Mouse (Mus musculus): ENCODE data around the gene Loxl3. TPM values are rescaled to one million over a fixed set of nuclear protein-coding genes. Genes with fewer than 3 reads are reported as not detected.

Loxl3 gene
- polyA plus RNA-seq, 1 experiment = 3.1 TPM

GRCm38 (mm10) chr6:83058725-83059124 is 24.8 kb downstream of the Loxl3 start:
- no peaks in the 10 kb centered on the region for H3K36me3 ChIP-seq (ENCODE audit: control insufficient read depth, insufficient read depth, low read length)
- no peak for TF ChIP-seq CTCF (conservative IDR thresholded peaks at IDR 0.05; ENCODE audit: insufficient read depth, insufficient read length, low read depth, low read length)
- TF ChIP-seq POLR2A (IDR thresholded peaks at IDR 0.05; ENCODE audit: low read depth, low read length) = no peak
- WGBS = 81% methylated on average over 2 of the region's 2 CpGs

GRCm38 (mm10) chr6:83065995-83066394 is 32.0 kb downstream of the Loxl3 start:
- Histone ChIP-seq H3K27me3 (replicated peaks; ENCODE audit: control insufficient read depth, insufficient read depth, low read length) (peaks cover 19% of the 10 kb centered on the region), H3K36me3 (ENCODE audit: control insufficient read depth, insufficient read depth, low read length) (no peaks in the 10 kb centered on the region), H3K27ac (ENCODE audit: insufficient read depth, low read depth, low read length) (no peak overlapping the region), H3K4me3 (ENCODE audit: insufficient read depth, low read depth, low read length) (no peak overlapping the region), H3K4me1 (ENCODE audit: control insufficient read depth, insufficient read depth, low read length) (no peaks in the 10 kb centered on the region)
- WGBS = 76% methylated on average over 8 of the region's 8 CpGs
- TF ChIP-seq CTCF (conservative IDR thresholded peaks at IDR 0.05; ENCODE audit: insufficient read depth, insufficient read length, low read depth, low read length) = no peak
- TF ChIP-seq POLR2A (IDR thresholded peaks at IDR 0.05; ENCODE audit: low read depth, low read length) = no peak
- DNase-seq = no peak

More at GRCm38 (mm10) chr6:83058725-83059124, 24.8 kb downstream of the Loxl3 start:
- Histone ChIP-seq H3K27ac (ENCODE audit: insufficient read depth, low read depth, low read length) (no peak overlapping the region), H3K4me1 (ENCODE audit: control insufficient read depth, insufficient read depth, low read length) (peaks cover 5% of the 10 kb centered on the region; the same call in 1 of the 2 replicates), H3K27me3 (replicated peaks; ENCODE audit: control insufficient read depth, insufficient read depth, low read length) (no peaks in the 10 kb centered on the region), H3K4me3 (ENCODE audit: insufficient read depth, low read depth, low read length) (no peak overlapping the region)
- DNase-seq = no peak

- DNase-seq = no peak
- Histone ChIP-seq H3K4me3 (ENCODE audit: insufficient read depth, low read depth, low read length) (no peak overlapping the region), H3K27ac (ENCODE audit: insufficient read depth, low read depth, low read length) (no peak overlapping the region), H3K27me3 (replicated peaks; ENCODE audit: control insufficient read depth, insufficient read depth, low read length) (peaks cover 23% of the 10 kb centered on the region), H3K36me3 (ENCODE audit: control insufficient read depth, insufficient read depth, low read length) (no peaks in the 10 kb centered on the region), H3K4me1 (ENCODE audit: control insufficient read depth, insufficient read depth, low read length) (no peaks in the 10 kb centered on the region)
- WGBS = 63% methylated on average over 6 of the region's 6 CpGs
- TF ChIP-seq POLR2A (IDR thresholded peaks at IDR 0.05; ENCODE audit: low read depth, low read length) (no peak), CTCF (conservative IDR thresholded peaks at IDR 0.05; ENCODE audit: insufficient read depth, insufficient read length, low read depth, low read length) (no peak)
Observed at GRCm38 (mm10) chr6:83066441-83066840, 32.5 kb downstream of the Loxl3 start.

- WGBS = 48% methylated on average over 8 of the region's 8 CpGs
- peak; percentile 25 for DNase-seq
- no peaks in the 10 kb centered on the region for H3K4me1 ChIP-seq (ENCODE audit: control insufficient read depth, insufficient read depth, low read length)
- H3K36me3 ChIP-seq (ENCODE audit: control insufficient read depth, insufficient read depth, low read length) = no peaks in the 10 kb centered on the region
- no peak overlapping the region for H3K27ac ChIP-seq (ENCODE audit: insufficient read depth, low read depth, low read length)
- TF ChIP-seq CTCF (conservative IDR thresholded peaks at IDR 0.05; ENCODE audit: insufficient read depth, insufficient read length, low read depth, low read length) (no peak), POLR2A (IDR thresholded peaks at IDR 0.05; ENCODE audit: low read depth, low read length) (no peak)
- no peak overlapping the region for H3K4me3 ChIP-seq (ENCODE audit: insufficient read depth, low read depth, low read length)
- H3K27me3 ChIP-seq (replicated peaks; ENCODE audit: control insufficient read depth, insufficient read depth, low read length) = peaks cover 23% of the 10 kb centered on the region
Observed at GRCm38 (mm10) chr6:83068221-83068620, 34.2 kb downstream of the Loxl3 start.

GRCm38 (mm10) chr6:83068706-83069487 is 34.9 kb downstream of the Loxl3 start:
- peaks cover 23% of the 10 kb centered on the region for H3K27me3 ChIP-seq (replicated peaks; ENCODE audit: control insufficient read depth, insufficient read depth, low read length)
- no peaks in the 10 kb centered on the region for H3K36me3 ChIP-seq (ENCODE audit: control insufficient read depth, insufficient read depth, low read length)
- peak; percentile 59 for DNase-seq
- no peak for TF ChIP-seq POLR2A (IDR thresholded peaks at IDR 0.05; ENCODE audit: low read depth, low read length)
- TF ChIP-seq CTCF (conservative IDR thresholded peaks at IDR 0.05; ENCODE audit: insufficient read depth, insufficient read length, low read depth, low read length) = no peak
- peak overlapping the region; percentile 48; the same call in 1 of the 2 replicates for H3K4me3 ChIP-seq (ENCODE audit: insufficient read depth, low read depth, low read length)
- WGBS = 3% methylated on average over 70 of the region's 81 CpGs
- no peak overlapping the region for H3K27ac ChIP-seq (ENCODE audit: insufficient read depth, low read depth, low read length)
- no peaks in the 10 kb centered on the region for H3K4me1 ChIP-seq (ENCODE audit: control insufficient read depth, insufficient read depth, low read length)

- no peak overlapping the region for H3K27ac ChIP-seq (ENCODE audit: insufficient read depth, low read depth, low read length)
- H3K27me3 ChIP-seq (replicated peaks; ENCODE audit: control insufficient read depth, insufficient read depth, low read length) = peaks cover 23% of the 10 kb centered on the region
- DNase-seq = no peak
- H3K4me1 ChIP-seq (ENCODE audit: control insufficient read depth, insufficient read depth, low read length) = no peaks in the 10 kb centered on the region
- H3K36me3 ChIP-seq (ENCODE audit: control insufficient read depth, insufficient read depth, low read length) = no peaks in the 10 kb centered on the region
- no peak for TF ChIP-seq CTCF (conservative IDR thresholded peaks at IDR 0.05; ENCODE audit: insufficient read depth, insufficient read length, low read depth, low read length)
- TF ChIP-seq POLR2A (IDR thresholded peaks at IDR 0.05; ENCODE audit: low read depth, low read length) = no peak
- WGBS = 2% methylated on average over 69 of the region's 69 CpGs
- no peak overlapping the region for H3K4me3 ChIP-seq (ENCODE audit: insufficient read depth, low read depth, low read length)
Observed at GRCm38 (mm10) chr6:83069488-83070246, 35.7 kb downstream of the Loxl3 start.

GRCm38 (mm10) chr6:83070247-83070310 is 36.1 kb downstream of the Loxl3 start, which contains the start of gene Tlx2:
Tlx2 (minus strand) TSS chr6:83070293.
- no peak for TF ChIP-seq CTCF (conservative IDR thresholded peaks at IDR 0.05; ENCODE audit: insufficient read depth, insufficient read length, low read depth, low read length)
- no peak for TF ChIP-seq POLR2A (IDR thresholded peaks at IDR 0.05; ENCODE audit: low read depth, low read length)
- Histone ChIP-seq H3K27me3 (replicated peaks; ENCODE audit: control insufficient read depth, insufficient read depth, low read length) (peaks cover 23% of the 10 kb centered on the region), H3K27ac (ENCODE audit: insufficient read depth, low read depth, low read length) (no peak within 1 kb of the TSS), H3K4me3 (ENCODE audit: insufficient read depth, low read depth, low read length) (no peak within 1 kb of the TSS), H3K36me3 (ENCODE audit: control insufficient read depth, insufficient read depth, low read length) (no peaks in the 10 kb centered on the region), H3K4me1 (ENCODE audit: control insufficient read depth, insufficient read depth, low read length) (no peaks in the 10 kb centered on the region)
- WGBS = 1% methylated on average over 10 of the region's 10 CpGs
- no peak for DNase-seq

Data from kidney, adult 2 months (tissue).